Mouse (Mus musculus) midbrain, embryonic 16.5 days (tissue): ENCODE data around the gene Tap1. TPM values are rescaled to one million over a fixed set of nuclear protein-coding genes. Genes with fewer than 3 reads are reported as not detected.

Experiments
- ATAC-seq: fragments of 200-750 bp; cut with Nextera tagmentation; 2 replicates; pipeline ENCODE4 v1.8.0; 2017; ENCODE audit warnings: moderate TSS enrichment
- H3K27ac ChIP-seq: fragments of 300-500 bp; sonication (generic); 2 replicates; pipeline ENCODE4 v1.5.1; 2014; ENCODE audit warnings: mild to moderate bottlenecking, low read length, mixed read lengths
- H3K27me3 ChIP-seq: fragments of 300-500 bp; sonication (generic); 2 replicates; pipeline ENCODE4 v1.6.1; 2014; ENCODE audit warnings: low read depth, low read length, mixed read lengths; ENCODE audit not compliant: control insufficient read depth, insufficient read depth
- H3K36me3 ChIP-seq: fragments of 300-500 bp; sonication (generic); 2 replicates; pipeline ENCODE4 v1.6.1; 2014; ENCODE audit warnings: mild to moderate bottlenecking, low read length, moderate library complexity, mixed read lengths; ENCODE audit not compliant: control insufficient read depth, insufficient read depth
- H3K4me1 ChIP-seq: fragments of 300-500 bp; sonication (generic); 2 replicates; pipeline ENCODE4 v1.6.1; 2014; ENCODE audit warnings: mild to moderate bottlenecking, low read length, mixed read lengths; ENCODE audit not compliant: control insufficient read depth, insufficient read depth
- H3K4me2 ChIP-seq: fragments of 300-500 bp; sonication (generic); 2 replicates; pipeline ENCODE4 v1.6.1; 2014; ENCODE audit warnings: mild to moderate bottlenecking, low read length, mixed read lengths
- H3K4me3 ChIP-seq: fragments of 300-500 bp; sonication (generic); 2 replicates; pipeline ENCODE4 v1.5.1; 2014; ENCODE audit warnings: low read depth, mild to moderate bottlenecking, low read length, moderate library complexity, mixed read lengths
- H3K9ac ChIP-seq: fragments of 300-500 bp; sonication (generic); 2 replicates; pipeline ENCODE4 v1.6.1; 2014; ENCODE audit warnings: low read depth, low read length, mixed read lengths
- H3K9me3 ChIP-seq: fragments of 300-500 bp; sonication (generic); replicated peaks from 2 replicates; pipeline ENCODE4 v1.6.1; 2014; ENCODE audit warnings: mild to moderate bottlenecking, low read length, mixed read lengths; ENCODE audit not compliant: control insufficient read depth, poor library complexity, severe bottlenecking
- WGBS: fragments of 180-500 bp; shearing (Covaris S2); extraction: QIAGEN DNeasy Blood & Tissue Kit; methylation state at CpG from one replicate; pipeline ENCODE4 v1.1.7; 2014; 5-methylcytosine and 5-hydroxymethylcytosine counted together
- polyA plus RNA-seq: library from polyadenylated mRNA; unstranded; fragments of >200 nt; fragmentation: Nextera tagmentation; extraction: Ambion mirVana; gene quantifications from 2 replicates; pipeline ENCODE4 v1.2.1, GENCODE M21; 2015

The Tap1 gene
- polyA plus RNA-seq, 1 experiment from 2014 or later = 4.5 TPM

DNA sequence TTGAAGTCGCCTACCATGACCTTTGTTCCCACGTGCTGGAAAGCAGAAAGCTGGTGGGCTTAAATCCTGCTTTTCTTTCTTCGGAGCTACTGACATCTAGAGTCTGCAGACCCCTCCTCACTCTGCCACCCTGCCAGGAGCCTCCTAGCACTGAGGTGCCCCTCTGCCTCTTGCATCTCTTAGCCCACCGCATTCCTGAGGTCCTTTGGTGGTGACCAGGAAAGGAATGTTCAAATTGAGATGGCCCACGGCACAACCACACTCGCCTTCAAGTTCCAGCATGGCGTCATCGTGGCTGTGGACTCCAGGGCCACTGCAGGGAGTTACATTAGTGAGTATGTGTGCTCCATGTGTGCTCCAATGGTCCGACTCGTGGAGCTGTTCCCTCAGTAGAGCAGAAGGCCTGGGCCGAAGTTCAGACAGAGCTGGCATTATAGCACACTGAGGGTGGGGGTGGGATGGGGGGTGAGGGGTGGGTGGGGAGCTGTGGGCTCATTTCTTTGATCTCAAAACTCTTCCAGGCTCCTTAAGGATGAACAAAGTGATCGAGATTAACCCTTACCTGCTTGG lies 11.8 kb downstream of the Tap1 start:
- ATAC-seq = no peak
- no peak overlapping the region for H3K4me2 ChIP-seq
- no peak overlapping the region for H3K4me3 ChIP-seq
- no peak overlapping the region for H3K9ac ChIP-seq
- WGBS = 62% methylated on average over 12 of the region's 12 CpGs
- peaks cover 3% of the 10 kb centered on the region for H3K4me1 ChIP-seq
- H3K9me3 ChIP-seq = no peaks in the 10 kb centered on the region
- H3K36me3 ChIP-seq = no peaks in the 10 kb centered on the region
- no peak overlapping the region for H3K27ac ChIP-seq
- H3K27me3 ChIP-seq = peaks cover 43% of the 10 kb centered on the region

DNA sequence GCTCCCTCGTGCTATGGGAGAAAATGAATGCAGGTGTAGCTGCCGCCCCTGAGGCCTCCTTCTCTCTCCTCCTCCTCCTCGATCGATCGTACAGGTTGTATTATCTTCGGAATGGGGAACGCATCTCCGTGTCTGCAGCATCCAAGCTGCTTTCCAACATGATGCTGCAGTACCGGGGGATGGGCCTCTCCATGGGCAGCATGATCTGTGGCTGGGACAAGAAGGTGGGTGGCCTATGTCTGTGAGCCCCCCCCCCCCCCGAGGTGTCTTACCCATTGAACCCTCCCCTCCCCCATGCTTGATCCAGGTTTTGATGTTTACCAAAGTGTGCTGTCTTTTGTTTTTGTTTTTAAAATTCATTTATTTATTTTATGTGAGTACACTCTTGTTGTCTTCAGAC lies 12.7 kb downstream of the Tap1 start:
- Histone ChIP-seq H3K9ac (no peak overlapping the region), H3K4me1 (peaks cover 7% of the 10 kb centered on the region), H3K27ac (no peak overlapping the region), H3K27me3 (peaks cover 41% of the 10 kb centered on the region), H3K9me3 (no peaks in the 10 kb centered on the region), H3K4me2 (no peak overlapping the region), H3K4me3 (no peak overlapping the region), H3K36me3 (no peaks in the 10 kb centered on the region)
- 86% methylated on average over 10 of the region's 10 CpGs for WGBS
- no peak for ATAC-seq

DNA sequence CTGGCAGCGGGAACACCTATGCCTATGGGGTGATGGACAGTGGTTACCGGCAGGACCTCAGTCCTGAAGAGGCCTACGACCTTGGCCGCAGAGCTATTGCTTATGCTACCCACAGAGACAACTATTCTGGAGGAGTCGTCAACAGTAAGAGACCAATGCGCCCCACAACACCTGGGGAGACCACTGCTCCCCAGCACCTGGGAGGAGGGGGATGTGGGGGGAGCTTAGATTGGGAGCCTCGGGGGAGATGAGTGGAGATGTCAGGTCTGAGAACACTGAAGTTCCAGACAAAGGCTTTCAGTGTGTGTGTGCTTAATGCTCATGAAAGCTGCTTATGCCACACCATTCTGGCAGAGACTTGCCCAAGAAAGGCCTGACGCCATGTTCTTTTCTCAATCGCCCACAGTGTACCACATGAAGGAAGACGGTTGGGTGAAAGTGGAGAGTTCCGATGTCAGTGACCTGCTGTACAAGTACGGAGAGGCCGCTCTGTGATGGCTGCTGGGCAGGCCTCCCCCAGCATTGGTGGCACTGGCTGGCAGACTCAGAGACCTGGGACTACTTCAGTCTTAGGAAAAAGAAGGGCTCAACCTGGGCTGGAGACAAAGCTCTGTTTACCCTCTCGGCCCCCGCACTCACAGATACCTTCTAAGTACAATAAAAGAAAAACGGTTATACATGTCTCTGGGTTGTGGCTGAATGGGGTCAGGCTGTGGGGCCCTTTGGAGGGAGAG lies 13.6 kb downstream of the Tap1 start:
- Histone ChIP-seq H3K9ac (no peak overlapping the region), H3K27me3 (peaks cover 43% of the 10 kb centered on the region), H3K4me3 (no peak overlapping the region), H3K4me1 (peaks cover 7% of the 10 kb centered on the region), H3K4me2 (no peak overlapping the region), H3K9me3 (no peaks in the 10 kb centered on the region), H3K36me3 (no peaks in the 10 kb centered on the region), H3K27ac (no peak overlapping the region)
- WGBS = 90% methylated on average over 16 of the region's 16 CpGs
- ATAC-seq = no peak

DNA sequence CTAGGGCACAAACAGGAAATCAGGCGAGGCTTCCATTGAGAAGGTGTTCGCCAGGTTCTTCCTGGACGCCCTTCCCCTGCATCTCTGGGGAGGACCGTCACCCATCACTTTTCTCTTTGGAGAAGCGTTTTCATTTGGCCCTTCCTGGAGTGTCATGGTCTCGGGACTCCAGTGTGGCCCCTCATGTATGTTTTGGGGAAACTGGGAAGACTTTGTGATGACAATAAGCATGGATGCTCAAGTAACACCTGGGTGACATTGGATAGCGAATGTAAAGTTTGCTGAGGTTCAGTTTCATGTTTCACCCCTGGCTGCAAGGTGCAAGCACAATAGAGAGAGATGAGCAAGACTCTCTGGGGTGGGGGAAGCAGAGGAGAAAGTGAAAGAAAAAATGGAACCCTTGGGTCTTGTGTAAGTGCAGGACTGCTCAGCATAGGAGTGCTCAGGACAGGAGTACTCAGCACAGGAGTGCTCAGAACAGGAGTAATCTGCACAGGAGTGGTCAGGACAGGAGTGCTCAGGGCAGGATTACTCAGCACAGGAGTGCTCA lies 14.2 kb downstream of the Tap1 start:
- Histone ChIP-seq H3K4me3 (no peak overlapping the region), H3K9ac (no peak overlapping the region), H3K36me3 (no peaks in the 10 kb centered on the region), H3K27ac (no peak overlapping the region), H3K9me3 (no peaks in the 10 kb centered on the region), H3K4me2 (no peak overlapping the region), H3K27me3 (peaks cover 39% of the 10 kb centered on the region), H3K4me1 (peaks cover 7% of the 10 kb centered on the region)
- no peak for ATAC-seq
- 72% methylated on average over 7 of the region's 7 CpGs for WGBS

DNA sequence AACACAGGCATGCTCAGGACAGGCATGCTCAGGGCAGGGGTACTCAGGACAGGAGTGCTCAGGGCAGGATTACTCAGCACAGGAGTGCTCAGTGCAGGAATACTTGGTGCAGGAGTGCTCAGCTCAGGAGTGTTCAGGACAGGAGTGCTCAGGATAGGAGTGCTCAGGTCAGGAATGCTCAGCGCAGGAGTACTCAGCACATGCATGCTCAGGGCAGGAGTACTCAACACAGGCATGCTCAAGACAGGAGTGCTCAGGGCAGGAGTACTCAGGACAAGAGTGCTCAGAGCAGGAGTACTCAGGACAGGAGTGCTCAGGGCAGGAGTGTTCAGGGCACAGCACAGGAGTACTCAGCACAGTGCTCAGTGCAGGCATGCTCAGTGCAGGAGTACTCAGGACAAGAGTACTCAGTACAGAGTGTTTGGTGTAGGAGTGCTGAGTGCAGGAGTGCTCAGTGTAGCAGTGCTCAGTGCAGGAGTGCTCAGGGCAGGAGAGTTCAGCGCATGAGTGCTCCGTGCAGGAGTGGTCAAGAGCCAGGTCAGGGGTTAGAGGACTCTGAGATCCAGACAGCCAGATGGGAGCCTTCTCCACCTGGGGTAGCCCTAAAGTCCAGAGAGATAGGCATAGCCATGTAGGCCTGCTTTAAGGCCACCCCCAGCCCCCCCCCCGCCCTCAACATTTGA lies 15.5 kb downstream of the Tap1 start:
- Histone ChIP-seq H3K27me3 (peaks cover 32% of the 10 kb centered on the region), H3K9ac (no peak overlapping the region), H3K4me1 (peaks cover 5% of the 10 kb centered on the region), H3K36me3 (no peaks in the 10 kb centered on the region), H3K4me3 (no peak overlapping the region), H3K4me2 (no peak overlapping the region), H3K27ac (no peak overlapping the region), H3K9me3 (no peaks in the 10 kb centered on the region)
- 81% methylated on average over 4 of the region's 4 CpGs for WGBS
- peak; percentile 26; the same call in 1 of the 2 replicates for ATAC-seq

DNA sequence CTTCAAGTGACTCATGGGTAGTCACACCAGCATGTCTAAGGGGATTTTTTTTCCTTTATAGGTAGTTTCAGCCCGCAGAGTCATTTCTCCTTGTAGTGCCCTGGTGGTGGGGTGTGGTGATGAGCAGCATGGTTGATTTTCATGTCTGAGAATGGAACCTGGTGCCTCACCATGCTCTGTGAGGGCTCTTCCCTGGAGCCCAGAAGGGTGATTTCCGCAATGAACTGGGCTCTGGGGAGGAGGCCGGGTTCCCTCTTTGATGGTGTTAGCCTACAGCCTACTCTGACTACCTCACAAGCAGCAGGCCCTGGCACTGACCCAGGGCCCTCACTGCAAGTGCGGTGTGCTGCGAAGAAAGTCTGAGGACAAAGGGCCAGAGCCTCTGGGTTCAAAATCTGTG lies 16.1 kb downstream of the Tap1 start, which contains the start of gene Tap2:
Gene Tap2, plus strand, starts transcription at position 84 of the 400 bp plus-strand sequence.
- Histone ChIP-seq H3K4me3 (peak within 1 kb of the TSS; percentile 47), H3K27ac (no peak within 1 kb of the TSS), H3K4me1 (peaks cover 4% of the 10 kb centered on the region), H3K27me3 (peaks cover 28% of the 10 kb centered on the region), H3K36me3 (no peaks in the 10 kb centered on the region), H3K9me3 (no peaks in the 10 kb centered on the region), H3K4me2 (peak within 1 kb of the TSS; percentile 72), H3K9ac (peak within 1 kb of the TSS; percentile 59)
- WGBS = 62% methylated on average over 5 of the region's 5 CpGs
- no peak for ATAC-seq

DNA sequence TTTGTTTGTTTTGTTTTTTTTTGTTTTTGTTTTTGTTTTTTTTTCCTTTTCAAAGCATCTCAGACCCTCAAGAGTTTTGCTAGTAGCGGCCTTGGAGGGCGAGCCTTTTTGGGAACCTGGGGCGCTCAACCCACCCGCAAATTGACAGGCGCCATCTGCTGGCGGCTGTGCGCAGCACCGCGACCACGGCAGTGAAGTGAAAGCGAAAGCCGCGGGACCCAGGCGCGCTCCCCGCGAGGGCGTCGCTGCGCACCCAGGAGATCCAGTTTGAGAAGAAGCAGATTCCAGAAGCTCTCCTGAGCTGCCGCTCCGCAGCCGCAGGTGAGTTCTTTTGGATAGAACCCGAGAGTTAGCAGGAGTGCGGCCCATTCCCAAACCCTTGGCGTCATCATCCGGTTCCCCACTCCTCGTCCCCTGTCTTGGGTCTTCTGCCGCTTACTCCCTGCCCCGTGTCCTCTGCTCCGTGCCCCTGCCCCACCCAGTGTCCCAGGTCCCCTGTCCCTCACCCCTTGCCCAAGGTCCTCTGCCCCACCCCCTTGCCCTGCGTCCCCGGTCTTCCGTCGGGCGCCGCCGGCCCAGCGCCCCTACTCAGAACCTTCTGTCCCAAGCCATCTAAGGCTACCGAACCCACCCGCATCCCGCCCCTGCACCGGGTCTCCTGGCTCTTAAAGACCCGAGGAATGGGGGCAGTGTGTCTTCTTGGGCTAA lies 17.1 kb downstream of the Tap1 start:
- ATAC-seq = no peak
- peak overlapping the region; percentile 47 for H3K4me3 ChIP-seq
- H3K9ac ChIP-seq = peak overlapping the region; percentile 59
- no peaks in the 10 kb centered on the region for H3K9me3 ChIP-seq
- H3K27ac ChIP-seq = no peak overlapping the region
- under 1% methylated on average over 44 of the region's 44 CpGs for WGBS
- peaks cover 4% of the 10 kb centered on the region for H3K4me1 ChIP-seq
- peak overlapping the region; percentile 72 for H3K4me2 ChIP-seq
- H3K36me3 ChIP-seq = no peaks in the 10 kb centered on the region
- peaks cover 22% of the 10 kb centered on the region for H3K27me3 ChIP-seq

DNA sequence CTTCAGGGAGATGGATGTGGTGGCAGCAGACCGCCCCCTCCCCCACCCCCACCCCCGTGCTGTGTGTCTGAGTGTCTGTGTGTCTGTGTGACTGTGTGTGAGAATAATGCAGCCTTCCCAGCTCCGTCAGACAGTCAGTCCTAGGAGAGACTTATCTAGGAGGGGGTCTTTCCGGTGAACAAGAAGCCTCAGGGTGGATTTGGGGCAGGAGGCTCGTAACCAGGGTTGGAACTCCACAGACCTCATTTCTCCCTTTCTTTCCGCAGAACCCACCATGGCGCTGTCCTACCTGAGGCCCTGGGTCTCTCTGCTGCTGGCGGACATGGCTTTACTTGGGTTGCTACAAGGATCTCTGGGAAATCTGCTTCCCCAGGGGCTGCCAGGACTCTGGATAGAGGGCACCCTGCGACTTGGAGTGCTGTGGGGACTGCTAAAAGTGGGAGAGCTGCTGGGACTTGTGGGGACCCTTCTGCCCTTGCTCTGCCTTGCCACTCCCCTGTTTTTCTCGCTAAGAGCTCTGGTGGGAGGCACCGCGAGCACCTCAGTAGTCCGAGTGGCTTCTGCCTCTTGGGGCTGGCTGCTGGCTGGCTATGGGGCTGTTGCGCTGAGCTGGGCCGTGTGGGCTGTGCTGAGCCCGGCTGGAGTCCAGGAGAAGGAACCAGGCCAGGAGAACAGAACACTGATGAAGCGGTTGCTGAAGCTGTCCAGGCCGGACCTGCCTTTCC lies 17.8 kb downstream of the Tap1 start:
- Histone ChIP-seq H3K4me3 (peak overlapping the region; percentile 47), H3K9ac (peak overlapping the region; percentile 59; the same call in 1 of the 2 replicates)
- ATAC-seq = no peak

More for the DNA sequence above, 17.8 kb downstream of the Tap1 start:
- Histone ChIP-seq H3K36me3 (no peaks in the 10 kb centered on the region), H3K4me2 (peak overlapping the region; percentile 72), H3K27ac (no peak overlapping the region), H3K27me3 (peaks cover 22% of the 10 kb centered on the region), H3K9me3 (no peaks in the 10 kb centered on the region), H3K4me1 (peaks cover 4% of the 10 kb centered on the region)
- WGBS = 14% methylated on average over 18 of the region's 18 CpGs
